Mouse (Mus musculus): ENCODE measurements around the gene Myo1b. TPM values are rescaled to one million over a fixed set of nuclear protein-coding genes. Genes with fewer than 3 reads are reported as not detected.
A peak's percentile ranks its signal among the peaks of the same experiment; 100 is the strongest.

Myo1b gene
- total RNA-seq, 2 experiments from 2014 or later = 35.6 to 37.0 TPM

DNA sequence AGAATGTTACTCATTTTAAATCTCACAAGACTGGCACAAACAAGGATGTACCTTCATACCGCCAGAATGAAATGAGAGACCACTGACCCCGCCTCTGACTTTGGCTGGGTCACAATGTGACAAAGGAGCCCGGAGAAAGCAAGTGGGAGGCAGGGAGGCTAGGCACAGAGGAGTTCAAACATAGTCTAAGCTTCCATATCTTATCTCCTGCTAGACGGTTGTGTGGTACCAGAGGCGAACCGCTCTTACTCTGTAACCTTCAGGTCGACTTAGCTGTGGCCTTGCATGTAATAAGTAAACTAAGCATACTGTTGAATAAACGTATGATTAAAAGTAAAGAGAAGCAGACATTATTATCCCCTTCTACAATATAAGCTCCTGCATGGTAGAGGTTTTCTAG lies 80.1 kb downstream of the Myo1b start:
- Histone ChIP-seq H3K27ac (0 out of 2 replicates have a peak overlapping the region, but pooled peaks have one; percentile 8), H3K4me3 (no peak overlapping the region)
- DNase-seq (ENCODE audit: extremely low spot score in 1 of 2, low spot score in 2 of 2) = no peak
- intact Hi-C loops (cut with DNase I) = loop anchor here (5.0 kb wide), 1 partner anchor 72 kb away; no protein-coding TSS in a partner anchor
- no peak for TF ChIP-seq CTCF (IDR thresholded peaks at IDR 0.05)

DNA sequence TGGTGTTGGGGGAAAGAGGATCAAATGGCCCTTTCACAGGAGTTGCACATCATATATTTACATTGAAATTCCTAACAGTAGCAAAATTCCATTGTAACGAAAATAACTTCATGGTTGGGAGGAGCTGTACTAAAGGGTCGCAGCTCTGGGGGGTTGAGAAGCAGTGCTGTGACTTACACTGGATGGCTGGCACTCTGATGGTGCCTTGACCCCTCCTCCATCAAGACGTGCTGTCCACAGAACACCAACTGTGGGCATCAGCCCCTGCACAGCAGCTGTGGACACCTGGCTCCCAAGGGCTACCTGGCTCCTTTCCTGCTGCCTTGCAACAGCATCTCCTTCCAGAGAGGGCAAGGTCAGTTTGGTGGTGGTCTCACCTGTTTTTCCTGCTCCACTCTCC lies 81.8 kb downstream of the Myo1b start:
- Histone ChIP-seq H3K27ac (no peak overlapping the region), H3K4me3 (no peak overlapping the region)
- no peak for TF ChIP-seq CTCF (IDR thresholded peaks at IDR 0.05)
- DNase-seq (ENCODE audit: extremely low spot score in 1 of 2, low spot score in 2 of 2) = no peak
- intact Hi-C loops (cut with DNase I) = no loop called here

DNA sequence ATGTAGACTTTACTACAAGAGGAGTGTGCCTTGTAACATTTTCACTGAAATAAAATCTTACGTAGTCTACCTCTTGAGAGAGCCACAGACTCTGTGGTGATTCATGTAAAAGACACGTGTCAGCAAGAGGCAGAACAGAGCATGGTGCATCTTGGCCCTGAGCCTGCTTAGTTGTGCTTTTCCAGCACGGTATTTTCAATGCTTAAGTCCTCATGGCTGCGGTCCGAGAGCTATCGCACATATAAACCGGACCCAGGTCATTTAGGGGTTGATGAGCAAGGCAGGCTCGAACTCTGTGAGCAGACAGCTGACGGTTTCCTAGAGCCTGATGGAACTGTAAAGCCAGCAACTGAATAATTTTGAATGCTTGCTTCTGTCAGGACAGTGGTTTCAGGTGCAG lies 86.5 kb downstream of the Myo1b start:
- DNase-seq (ENCODE audit: extremely low spot score in 1 of 2, low spot score in 2 of 2) = no peak
- no peak for TF ChIP-seq CTCF (IDR thresholded peaks at IDR 0.05)
- Histone ChIP-seq H3K27ac (no peak overlapping the region), H3K4me3 (no peak overlapping the region)
- intact Hi-C loops (cut with DNase I) = no loop called here

DNA sequence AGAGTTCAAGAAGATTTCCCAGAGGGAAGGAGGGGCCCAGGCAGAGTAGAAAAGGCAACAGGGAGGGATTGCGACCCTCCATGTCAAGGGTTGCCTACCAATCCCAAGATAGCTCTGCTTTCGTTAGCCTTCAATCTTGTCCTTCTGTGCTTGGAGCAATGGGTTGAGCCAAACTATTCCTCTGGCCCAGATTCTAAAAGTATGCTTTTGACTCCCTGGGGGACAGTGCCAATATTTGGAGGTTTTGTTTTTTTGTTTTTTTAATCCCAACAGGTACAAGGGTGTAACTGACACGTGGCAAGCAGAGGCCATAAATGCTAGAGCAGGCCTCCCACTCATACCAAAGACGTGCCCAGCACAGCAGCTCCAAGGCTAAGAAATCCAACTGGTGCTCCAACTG lies 93.3 kb downstream of the Myo1b start:
- intact Hi-C loops (cut with DNase I) = loop anchor here (5.0 kb wide), 2 partner anchors 55 to 90 kb away; no protein-coding TSS in a partner anchor
- no peak for DNase-seq (ENCODE audit: extremely low spot score in 1 of 2, low spot score in 2 of 2)
- Histone ChIP-seq H3K4me3 (no peak overlapping the region), H3K27ac (peak overlapping the region; percentile 70)
- TF ChIP-seq CTCF (IDR thresholded peaks at IDR 0.05) = no peak

DNA sequence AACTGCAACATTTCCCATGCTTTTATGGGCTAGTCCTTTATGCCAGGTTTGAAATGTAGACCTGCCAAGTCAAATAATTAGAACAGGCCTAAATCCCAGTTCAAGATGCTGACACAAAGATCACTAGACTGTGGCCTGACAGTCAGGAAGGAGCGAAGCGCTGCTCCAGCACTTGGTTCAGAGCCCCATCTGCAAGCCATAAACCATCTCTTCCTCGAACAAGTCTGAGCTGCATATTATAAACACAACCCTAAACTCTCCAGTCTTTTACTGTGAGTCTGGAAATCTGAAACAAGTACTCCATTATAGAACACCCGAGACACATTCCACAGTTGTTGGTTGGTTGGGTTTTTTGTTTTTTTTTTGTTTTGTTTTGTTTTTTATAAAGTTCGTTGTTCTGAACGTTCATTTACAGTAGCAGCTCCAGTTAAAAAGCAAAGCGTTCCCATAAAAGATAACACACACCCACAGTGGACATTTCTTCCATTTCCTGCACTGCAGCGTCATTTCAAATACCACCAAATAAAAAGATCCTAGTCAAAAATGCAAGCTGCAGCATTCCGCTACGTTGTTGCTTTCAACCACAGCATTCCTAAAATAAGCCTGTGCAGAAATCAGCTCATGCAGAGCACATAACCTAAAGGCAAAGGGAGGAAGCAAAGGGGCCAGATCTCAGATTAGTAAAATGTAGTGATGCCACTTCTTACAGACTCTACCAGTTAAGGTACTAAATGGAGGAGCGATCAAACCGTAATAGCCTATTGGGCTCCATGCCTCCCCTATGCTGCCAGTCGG lies 94.0 kb downstream of the Myo1b start:
- Histone ChIP-seq H3K4me3 (no peak overlapping the region), H3K27ac (peak overlapping the region; percentile 70)
- no peak for TF ChIP-seq CTCF (IDR thresholded peaks at IDR 0.05)
- intact Hi-C loops (cut with DNase I) = loop anchor here (5.0 kb wide), 2 partner anchors 55 to 90 kb away; no protein-coding TSS in a partner anchor
- DNase-seq (ENCODE audit: extremely low spot score in 1 of 2, low spot score in 2 of 2) = no peak

DNA sequence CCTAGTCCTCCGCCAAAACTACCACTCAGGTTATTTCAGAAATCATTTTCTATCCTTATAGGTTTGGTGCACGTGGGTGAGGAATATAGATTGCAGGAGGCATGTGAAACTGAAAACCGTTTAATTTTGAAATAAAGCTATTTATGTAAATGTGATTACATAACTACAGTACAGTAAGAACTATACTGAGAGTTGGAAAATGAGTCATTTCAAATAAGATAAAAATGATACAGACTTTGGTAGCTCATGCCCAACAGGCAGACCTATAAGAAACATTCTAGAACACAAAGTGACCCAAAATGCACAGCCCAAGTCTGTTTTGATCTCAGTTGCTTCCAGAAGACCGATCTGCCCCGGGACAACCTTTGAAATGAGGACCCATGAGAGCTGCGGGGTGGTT lies 95.4 kb downstream of the Myo1b start:
- intact Hi-C loops (cut with DNase I) = loop anchor here (5.0 kb wide), 2 partner anchors 57 to 92 kb away; no protein-coding TSS in a partner anchor
- peak overlapping the region; percentile 15; the same call in 1 of the 2 replicates for H3K4me3 ChIP-seq
- no peak for DNase-seq (ENCODE audit: extremely low spot score in 1 of 2, low spot score in 2 of 2)
- TF ChIP-seq CTCF (IDR thresholded peaks at IDR 0.05) = no peak
- peak overlapping the region; percentile 83 for H3K27ac ChIP-seq

DNA sequence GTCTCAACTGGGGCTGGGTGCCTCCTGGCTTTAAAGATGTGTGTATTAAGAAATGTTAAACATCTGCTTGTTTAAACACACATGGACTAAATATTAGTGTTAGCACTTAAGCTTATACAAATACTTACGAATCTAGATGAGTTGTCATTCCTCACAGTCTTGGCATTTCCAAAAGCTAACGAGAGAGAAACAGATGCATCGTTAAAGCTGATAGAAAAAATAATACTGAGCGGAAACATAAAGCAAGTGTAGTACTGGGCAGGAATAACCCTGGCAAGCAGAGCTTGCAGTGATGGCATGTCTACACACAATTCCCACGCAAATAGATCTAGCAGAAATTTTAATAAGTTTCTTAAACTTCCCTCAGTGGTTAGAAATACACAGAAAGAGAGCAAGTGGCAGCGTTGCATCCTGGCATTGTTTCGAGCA lies 95.8 kb downstream of the Myo1b start:
- H3K27ac ChIP-seq = peak overlapping the region; percentile 83
- peak overlapping the region; percentile 15; the same call in 1 of the 2 replicates for H3K4me3 ChIP-seq
- DNase-seq (ENCODE audit: extremely low spot score in 1 of 2, low spot score in 2 of 2) = no peak
- intact Hi-C loops (cut with DNase I) = loop anchor here (5.0 kb wide), 2 partner anchors 57 to 92 kb away; no protein-coding TSS in a partner anchor
- no peak for TF ChIP-seq CTCF (IDR thresholded peaks at IDR 0.05)

DNA sequence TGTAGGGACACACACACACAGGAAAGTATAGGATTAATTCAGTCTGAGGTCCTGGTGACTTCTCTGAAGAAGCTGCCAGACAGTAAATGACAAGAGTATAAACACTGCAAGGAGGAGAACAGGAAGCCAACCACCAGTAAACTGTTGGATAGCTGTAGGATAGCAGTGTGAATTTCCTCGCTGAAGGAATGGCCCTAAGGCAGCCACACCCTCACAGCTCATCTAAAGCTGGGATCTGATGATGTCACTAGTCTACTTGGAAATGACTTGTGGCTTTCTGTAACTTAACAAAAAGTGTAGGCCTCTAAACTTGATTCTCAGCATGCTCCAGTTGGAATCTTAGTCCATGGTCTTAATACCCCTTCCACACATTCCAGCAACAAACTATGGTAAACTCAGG lies 100.2 kb downstream of the Myo1b start:
- no peak for DNase-seq (ENCODE audit: extremely low spot score in 1 of 2, low spot score in 2 of 2)
- H3K4me3 ChIP-seq = no peak overlapping the region
- no peak for TF ChIP-seq CTCF (IDR thresholded peaks at IDR 0.05)
- intact Hi-C loops (cut with DNase I) = no loop called here
- H3K27ac ChIP-seq = no peak overlapping the region

DNA sequence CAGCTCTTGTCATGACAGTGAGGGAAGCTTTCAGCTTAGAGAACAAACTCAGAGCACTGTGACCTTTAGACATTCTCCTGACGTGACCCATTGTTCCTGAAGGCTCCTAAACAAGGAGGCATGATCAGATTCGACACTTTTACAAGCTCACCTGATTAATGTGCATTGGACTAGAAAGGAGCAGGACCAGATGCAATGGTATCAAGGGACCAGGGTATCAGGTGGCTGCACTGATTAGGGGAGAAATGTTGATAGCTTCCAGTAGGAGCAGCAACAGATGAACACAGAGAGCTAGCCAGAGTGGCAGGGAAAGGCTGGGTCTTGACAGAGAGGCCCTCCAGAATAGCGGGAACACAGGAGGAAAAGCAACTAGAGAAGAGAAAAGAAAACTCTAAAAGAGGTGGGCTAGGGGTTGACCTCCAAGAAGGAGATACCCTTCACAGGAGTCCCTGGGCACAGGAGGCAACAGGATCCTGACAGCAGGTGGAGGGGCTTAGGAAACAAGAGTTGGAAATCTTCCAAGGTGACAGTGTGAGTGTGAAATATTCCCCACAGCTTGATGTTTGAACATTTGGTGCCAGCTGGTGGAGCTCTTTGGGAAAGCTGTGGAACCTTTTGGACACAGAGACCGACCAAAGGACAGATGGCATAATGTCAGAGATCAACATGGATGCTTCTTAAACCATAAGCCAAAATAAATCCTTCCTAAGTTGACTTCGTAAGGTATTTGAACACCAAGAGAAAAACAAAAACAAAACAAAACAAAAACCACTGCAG lies 100.8 kb downstream of the Myo1b start:
- Histone ChIP-seq H3K4me3 (no peak overlapping the region), H3K27ac (no peak overlapping the region)
- no peak for TF ChIP-seq CTCF (IDR thresholded peaks at IDR 0.05)
- intact Hi-C loops (cut with DNase I) = no loop called here
- no peak for DNase-seq (ENCODE audit: extremely low spot score in 1 of 2, low spot score in 2 of 2)

DNA sequence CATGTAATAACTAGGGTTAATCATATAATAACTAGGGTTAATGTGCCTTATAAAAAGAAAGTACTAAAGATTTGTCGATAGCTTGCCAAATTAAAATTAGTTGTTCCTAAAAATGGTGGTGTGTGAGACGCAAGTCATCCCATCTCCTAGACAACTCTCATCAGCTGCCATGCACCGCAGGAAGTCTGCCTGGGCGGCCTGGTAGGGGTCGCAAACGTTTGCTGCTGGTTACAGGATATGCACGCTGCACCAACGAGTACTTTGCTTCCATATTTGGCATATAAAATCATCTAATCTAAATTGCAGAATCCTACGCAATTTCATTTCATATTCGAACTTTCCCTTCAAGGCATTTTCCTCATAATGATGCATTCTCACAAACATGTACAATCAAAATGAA lies 107.0 kb downstream of the Myo1b start:
- no peak for DNase-seq (ENCODE audit: extremely low spot score in 1 of 2, low spot score in 2 of 2)
- no peak overlapping the region for H3K27ac ChIP-seq
- no peak overlapping the region for H3K4me3 ChIP-seq
- TF ChIP-seq CTCF (IDR thresholded peaks at IDR 0.05) = no peak
- intact Hi-C loops (cut with DNase I) = no loop called here

DNA sequence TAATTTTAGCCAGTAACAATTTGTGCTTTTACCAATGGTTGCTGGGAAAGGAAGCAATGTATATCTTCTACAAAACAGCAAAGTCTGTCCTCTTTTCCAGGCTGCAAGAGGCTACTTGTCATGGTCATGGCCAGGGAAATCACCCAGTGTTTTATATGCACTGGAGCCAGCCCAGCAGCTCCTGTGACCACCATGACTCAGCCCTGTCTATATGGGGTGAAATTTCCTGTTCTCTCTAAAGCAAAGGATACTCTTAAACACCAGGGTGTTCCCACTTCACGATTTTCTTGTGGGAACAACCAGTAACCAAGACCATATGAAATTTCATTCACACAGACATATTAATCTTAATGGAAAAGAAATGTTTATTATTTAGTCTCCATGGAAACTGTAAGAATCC lies 107.6 kb downstream of the Myo1b start:
- no peak for TF ChIP-seq CTCF (IDR thresholded peaks at IDR 0.05)
- DNase-seq (ENCODE audit: extremely low spot score in 1 of 2, low spot score in 2 of 2) = no peak
- H3K4me3 ChIP-seq = no peak overlapping the region
- intact Hi-C loops (cut with DNase I) = no loop called here
- no peak overlapping the region for H3K27ac ChIP-seq

DNA sequence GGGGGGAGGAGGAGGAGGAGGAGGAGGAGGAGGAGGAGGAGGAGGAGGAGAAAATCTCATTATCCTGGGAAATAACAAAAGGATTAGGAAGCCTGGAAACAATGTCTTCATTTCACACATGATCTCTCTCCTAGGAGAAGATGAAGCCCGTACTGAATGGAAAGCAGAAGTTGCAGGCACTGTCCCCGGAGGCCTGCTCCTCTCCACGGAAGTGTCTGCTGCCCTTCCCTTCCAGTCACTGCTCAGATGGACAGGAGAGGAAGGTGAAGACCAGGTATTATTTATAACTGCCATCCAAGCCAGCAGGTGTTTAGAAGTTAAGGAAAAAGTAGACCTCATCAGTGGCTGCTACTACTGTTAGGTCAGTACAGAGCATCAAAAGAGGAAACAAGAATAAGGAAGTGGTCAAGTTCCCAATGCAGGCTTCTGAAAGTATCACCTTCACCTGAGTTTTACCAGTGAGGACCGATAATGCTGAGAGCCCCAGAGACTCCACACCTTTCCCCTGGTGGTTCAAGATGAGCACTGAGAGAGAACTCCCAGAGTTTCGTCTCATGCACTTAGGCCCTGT lies 110.7 kb downstream of the Myo1b start:
- Histone ChIP-seq H3K4me3 (no peak overlapping the region), H3K27ac (no peak overlapping the region)
- intact Hi-C loops (cut with DNase I) = no loop called here
- no peak for DNase-seq (ENCODE audit: extremely low spot score in 1 of 2, low spot score in 2 of 2)
- TF ChIP-seq CTCF (IDR thresholded peaks at IDR 0.05) = no peak

Data from left cerebral cortex, adult 2 months (tissue).